Mouse (Mus musculus): ENCODE results near the gene Frmd3.

DNA sequence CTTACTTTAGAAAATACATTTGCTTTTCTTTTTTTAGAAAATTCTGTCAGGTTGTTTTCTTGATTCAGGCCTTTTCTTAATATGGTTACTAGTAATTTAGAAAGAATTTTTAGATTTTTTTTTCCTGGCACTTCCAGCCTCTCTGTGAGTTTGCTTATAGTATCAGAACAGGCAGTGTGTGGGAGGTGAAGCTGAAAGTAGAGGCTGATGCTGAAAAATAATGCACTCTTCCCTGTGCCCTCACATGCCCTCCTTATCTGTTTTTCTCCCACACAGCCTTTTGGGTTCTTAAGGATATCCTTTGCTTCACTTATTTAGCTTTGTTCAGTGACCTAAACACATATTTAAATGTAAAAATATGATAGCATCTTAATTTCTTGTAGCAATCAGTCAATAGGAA is 30.0 kb downstream of the Frmd3 start:
- TF ChIP-seq POLR2A (IDR thresholded peaks at IDR 0.05; ENCODE audit: low read depth, low read length) (no peak), CTCF (conservative IDR thresholded peaks at IDR 0.05; ENCODE audit: insufficient read depth, insufficient read length, low read depth, low read length) (no peak)

Data from kidney, adult 2 months (tissue).